Mouse (Mus musculus): ENCODE data around the gene Ndufb2. TPM values are rescaled to one million over a fixed set of nuclear protein-coding genes. Genes with fewer than 3 reads are reported as not detected.

The Ndufb2 gene
- total RNA-seq, 2 experiments from 2014 or later: 406 to 449 TPM

DNA sequence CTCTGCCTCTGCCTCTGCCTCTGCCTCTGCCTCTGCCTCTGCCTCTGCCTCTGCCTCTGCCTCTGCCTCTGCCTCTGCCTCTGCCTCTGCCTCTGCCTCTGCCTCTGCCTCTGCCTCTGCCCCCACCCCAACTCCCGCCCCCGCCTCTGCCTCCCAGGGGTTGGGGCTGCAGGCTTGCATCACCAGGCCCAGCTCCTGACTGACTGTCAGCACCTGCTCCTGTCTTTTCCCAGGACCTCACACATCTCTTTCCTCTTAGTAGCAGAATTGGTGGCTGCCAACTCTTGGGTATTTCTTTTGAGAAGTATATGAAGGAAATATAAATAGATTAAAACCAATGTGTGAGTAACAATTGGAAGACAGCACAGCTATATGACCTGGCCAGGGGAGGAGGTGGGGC, 11.8 kb upstream of the Ndufb2 start:
- DNase-seq: no peak

DNA sequence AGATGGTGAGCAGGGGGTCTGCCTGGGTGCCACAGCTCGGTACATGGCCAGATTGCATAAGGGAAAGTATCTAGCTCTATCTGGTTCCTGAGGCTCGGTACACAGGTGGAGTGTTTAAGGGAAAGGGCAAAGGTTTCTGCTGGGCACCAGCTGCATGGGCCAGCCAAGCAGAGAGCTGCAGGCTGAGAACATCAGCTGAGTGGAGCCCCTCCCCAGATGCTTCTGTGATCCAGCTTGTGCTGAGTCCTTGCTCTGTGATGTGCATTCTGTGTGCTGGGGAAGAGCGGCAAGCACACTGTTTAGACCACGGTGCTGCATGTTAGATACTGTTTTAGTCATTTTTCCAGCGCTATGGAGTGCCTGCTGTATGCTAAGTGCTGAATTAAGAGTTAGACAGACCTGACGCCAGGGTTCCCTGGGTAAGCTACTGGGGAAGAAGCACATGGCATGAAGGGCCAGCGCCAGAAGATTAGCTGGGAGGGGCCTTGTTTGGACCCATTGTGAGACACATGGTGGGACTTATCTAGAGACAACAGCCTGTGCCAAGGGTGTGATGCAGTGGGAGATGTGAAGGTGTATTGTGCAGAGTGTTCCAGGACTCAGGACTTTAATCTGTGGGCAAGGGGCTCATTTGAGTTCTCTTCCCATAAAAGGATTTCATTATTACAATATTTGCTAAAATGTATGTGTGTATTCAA, 11.1 kb upstream of the Ndufb2 start:
- no peak for DNase-seq

DNA sequence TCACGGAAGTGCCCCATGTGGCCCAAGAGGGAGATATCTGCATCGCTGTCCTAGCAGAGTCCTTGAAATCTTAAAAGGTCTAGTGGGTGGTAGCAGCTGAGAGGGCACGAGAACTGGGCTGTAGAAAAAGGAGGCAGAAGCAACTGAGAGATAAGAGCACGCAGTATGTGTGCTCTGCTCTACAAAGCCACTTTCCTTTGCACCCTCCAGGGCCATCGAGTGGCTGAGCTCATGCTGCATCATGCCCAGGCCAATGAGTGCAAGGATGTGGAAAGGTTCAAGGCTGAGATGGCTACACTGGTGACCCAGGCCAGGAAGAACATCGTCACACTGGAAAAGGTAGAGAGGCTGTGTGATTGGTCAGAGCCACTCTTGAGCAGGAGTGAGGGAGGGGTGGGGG, 6.9 kb upstream of the Ndufb2 start, which contains the start of gene Gm42420:
Gene Gm42420, plus strand, starts transcription at position 237 of the 400 bp plus-strand sequence.
- no peak for DNase-seq

DNA sequence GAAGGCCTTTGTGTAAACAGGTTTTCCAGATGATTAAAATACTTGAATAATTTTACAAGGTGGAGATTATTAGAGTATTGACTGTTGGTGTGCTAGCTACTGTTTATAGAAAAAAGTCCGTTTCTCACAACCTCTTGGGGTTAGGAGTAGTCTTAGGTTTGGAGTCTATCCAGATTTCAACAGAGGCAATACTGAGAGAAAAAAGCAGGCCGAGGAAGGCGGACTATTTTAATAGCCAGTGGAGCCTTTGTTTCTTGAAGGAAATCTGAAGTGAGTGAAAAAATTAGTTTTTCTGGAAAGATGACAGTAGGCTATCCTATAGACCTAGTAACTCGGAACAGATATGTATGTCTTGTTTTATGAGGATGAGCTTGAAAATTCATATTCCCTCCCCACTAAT, 893 bp upstream of the Ndufb2 start:
- no peak for DNase-seq

- DNase-seq: no peak
Measured at GRCm38 (mm10) chr6:39600851-39601250, 8.5 kb downstream of the Ndufb2 start.

- no peak for DNase-seq
Measured at GRCm38 (mm10) chr6:39601828-39602227, 9.5 kb downstream of the Ndufb2 start.

DNA sequence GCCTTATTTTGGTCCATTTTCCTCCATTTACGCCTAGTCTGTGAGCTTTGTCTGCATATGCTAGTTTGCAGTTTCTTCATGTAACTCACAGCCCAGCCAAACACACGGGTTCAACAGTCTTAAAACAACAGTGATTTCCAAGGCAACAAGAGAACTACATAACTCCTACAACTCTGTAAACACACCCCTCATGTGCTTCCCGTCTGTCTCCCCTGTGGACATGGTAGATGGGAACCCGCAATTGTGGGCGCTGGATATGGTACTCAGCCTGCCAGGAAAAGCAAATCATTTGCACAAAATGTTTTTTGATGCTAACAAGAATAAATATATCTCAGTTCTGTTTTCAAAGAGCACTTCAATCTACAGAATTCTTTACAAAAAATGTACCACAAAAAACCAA, 12.2 kb downstream of the Ndufb2 start:
- DNase-seq: no peak

DNA sequence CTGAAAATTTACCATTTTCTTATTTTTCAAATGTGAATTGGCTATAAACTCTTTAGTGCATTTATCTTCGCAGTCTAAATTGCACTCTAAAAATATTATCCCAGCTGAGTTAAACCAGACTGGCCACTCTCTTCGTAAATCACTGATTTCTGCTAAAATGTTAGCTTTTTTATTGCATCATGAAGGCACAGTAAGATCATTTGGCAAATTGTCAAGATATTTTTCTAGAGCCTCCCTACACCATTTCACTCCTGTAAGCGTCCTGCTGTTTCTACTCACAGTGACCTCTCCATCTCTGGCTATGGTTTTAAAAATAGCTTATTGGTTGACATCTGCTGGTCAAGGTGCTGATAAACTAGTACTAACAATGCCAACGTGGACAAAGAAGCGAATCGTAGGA, 13.7 kb downstream of the Ndufb2 start:
- no peak for DNase-seq

- DNase-seq: no peak
Measured at GRCm38 (mm10) chr6:39606862-39607261, 14.5 kb downstream of the Ndufb2 start.

DNA sequence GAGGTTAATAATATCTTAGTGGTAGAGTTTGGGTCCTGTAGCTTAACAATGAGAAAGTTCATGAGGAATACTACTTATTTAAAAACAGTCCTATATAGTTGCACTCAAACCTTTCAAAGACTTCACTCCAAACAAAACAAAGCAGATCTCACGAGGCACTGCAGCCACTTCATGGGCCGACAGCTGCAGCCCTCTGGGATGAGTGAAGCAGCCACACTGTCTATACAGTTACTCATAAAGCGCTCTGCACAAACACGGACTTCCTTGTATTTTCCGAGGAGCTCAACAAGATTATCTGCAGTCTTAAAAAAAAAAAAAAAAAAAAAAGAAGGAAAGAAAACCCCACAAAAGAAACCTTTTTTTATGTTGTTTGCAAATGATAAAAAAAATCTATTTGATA, 15.0 kb downstream of the Ndufb2 start:
- no peak for DNase-seq

DNA sequence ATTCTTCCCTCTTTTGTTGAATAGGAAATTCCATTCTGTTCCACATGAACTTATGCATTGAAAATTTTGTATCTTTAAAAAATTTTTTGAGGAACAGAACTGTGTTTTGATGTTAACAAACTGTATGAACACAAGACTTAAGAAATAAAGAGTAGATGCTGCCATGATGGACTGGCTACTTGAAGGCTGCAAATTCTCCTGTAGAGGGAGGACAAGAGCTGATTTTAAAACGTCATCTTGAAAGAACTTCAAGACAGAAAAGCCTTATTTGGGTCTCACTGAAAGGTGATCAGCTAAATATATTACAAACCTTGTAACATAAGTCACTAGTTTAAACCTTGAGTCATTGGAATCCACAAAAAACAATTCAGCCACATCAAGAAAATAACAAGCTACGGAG, 17.8 kb downstream of the Ndufb2 start:
- DNase-seq: no peak

- DNase-seq: no peak
Measured at GRCm38 (mm10) chr6:39611296-39611695, 18.9 kb downstream of the Ndufb2 start.

Other genes starting within 250 kb of the Ndufb2 start
- gene Slc37a3, start 214.9 kb upstream of the Ndufb2 start, total RNA-seq (2021): 10 to 100 TPM; 27.9 to 34.3 TPM
- gene Rab19, start 211.4 kb upstream of the Ndufb2 start, total RNA-seq (2021): under 1 TPM; 0.17 to 0.23 TPM
- gene Mkrn1, start 172.1 kb upstream of the Ndufb2 start, total RNA-seq (2021): 10 to 100 TPM; 47.3 to 84.9 TPM
- 10 to 100 TPM; 26.1 to 27.5 TPM for gene Dennd2a, start 34.7 kb upstream of the Ndufb2 start, total RNA-seq (2021)
- 10 to 100 TPM; 15.9 to 16.6 TPM for gene Adck2, start 18.7 kb upstream of the Ndufb2 start, total RNA-seq (2021)
- not detected for gene Gm42420, start 6.8 kb upstream of the Ndufb2 start, total RNA-seq (2021)
- 10 to 100 TPM; 22.3 to 23.0 TPM for gene Braf, start 132.9 kb downstream of the Ndufb2 start, total RNA-seq (2021)
- gene Mrps33, start 218.4 kb downstream of the Ndufb2 start, total RNA-seq (2021): 10 to 100 TPM; 81.4 to 95.1 TPM